Mouse (Mus musculus): ENCODE measurements at regions not wholly inside any gene's neighbourhood (a gene's known extent, or its start where the extent isn't known, plus 50 kb on each side); places are given as distances from the start of the nearest gene placed in this dataset.

DNA sequence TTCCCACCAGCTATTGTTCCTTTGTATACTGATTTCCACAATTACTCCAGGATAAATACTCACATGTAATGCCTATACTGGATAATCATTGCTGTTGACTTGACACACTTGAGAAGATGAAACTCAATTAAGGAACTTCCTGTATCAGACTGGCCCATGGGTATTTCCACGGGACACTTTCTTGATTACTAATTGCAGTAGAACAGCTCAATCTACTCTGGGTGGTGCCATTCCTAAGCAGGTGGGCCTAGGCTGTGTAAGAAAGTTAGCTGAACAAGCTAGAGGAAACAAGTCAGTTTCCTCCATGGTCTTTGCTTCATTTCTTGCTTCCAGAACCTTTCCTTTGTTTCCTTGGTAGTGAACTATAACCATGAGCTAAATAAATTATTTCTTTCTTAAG lies 191.0 kb upstream of the Tpk1 start:
- TF ChIP-seq POLR2A (IDR thresholded peaks at IDR 0.05; ENCODE audit: insufficient read depth, low read length) (no peak), CTCF (IDR thresholded peaks at IDR 0.05; ENCODE audit: low read depth, low read length) (no peak)
